Mouse (Mus musculus): ENCODE measurements around the gene Adamts16.

The Adamts16 gene

DNA sequence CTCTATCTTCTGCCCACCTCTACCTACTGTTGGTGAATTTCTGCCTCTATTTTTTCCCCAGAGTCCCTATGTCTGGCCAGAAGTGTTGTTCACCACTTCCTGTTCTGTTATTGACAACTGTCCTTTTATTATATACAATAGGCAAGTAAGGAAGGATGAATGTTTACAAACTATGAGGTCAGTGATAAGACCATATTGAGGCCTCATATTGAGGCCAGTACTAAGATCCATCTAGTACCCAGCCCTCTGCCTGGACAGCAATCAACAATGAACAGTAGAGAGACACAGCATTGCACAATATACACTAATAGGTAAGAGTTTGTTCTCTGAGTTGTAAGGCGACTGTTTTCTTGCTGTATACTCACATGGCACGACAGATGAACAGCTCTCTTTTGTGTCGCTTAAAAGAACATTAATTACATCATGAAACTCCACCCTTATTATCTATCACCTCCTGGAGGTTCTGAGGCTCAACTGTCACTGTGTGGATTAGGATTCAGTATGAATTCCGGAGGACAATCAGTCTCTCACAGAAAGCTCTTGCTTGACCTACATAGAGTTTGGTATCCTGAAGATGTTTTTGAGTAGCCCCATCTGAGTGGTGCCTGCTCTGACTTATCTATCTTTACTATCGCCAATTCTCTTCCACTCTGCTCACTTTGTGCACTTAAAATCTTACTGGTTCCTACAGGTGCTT lies 134.3 kb downstream of the Adamts16 start:
- no peak for DNase-seq

DNA sequence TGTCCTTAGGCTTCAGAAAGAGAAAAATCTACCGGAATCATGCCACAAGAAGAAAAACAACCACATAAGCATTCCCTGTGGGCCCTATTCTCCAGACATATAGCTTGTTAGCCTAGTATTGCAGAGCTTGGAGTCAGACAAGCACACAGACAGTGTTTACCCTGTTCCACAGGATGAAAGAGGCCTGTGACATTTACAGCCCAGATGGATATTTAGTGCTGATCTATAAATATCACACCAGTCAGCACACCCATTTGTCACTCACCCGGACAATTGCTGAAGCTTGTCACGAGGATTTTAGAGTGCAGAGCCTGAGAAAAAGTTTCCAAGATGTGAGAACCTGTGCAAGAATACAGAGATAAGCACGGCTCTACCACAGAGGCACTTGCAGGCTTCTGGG lies 138.7 kb downstream of the Adamts16 start:
- DNase-seq, result no peak

DNA sequence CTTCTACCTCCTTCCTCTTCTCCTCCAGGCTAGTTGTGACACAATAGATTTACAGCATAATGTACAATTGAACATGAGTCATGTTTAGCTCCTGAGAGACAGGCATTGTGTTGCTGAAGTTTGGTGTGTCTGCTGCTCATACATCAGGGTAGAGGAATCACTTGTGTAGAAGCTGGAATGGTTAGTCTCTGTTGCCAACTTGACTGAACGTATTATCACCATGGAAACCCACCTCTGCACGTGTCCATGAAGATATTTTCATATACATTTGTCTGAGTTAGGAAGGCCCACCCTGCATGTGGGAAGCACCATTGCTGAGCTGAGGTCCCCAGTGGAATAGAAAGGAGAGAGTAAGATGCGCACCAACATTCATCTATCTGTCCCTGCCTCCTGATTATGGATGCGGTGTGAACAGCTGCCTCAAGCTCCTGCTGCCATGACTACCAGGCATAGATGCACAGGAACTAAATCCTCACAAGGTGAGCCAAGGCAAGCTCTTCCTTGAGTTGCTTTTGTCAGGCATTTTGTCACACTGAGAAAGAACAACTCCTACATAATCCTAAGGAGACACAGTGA lies 142.7 kb downstream of the Adamts16 start:
- DNase-seq, result no peak

GRCm38 (mm10) chr13:70689452-70689960 lies 152.1 kb downstream of the Adamts16 start:
- no peak for DNase-seq

DNA sequence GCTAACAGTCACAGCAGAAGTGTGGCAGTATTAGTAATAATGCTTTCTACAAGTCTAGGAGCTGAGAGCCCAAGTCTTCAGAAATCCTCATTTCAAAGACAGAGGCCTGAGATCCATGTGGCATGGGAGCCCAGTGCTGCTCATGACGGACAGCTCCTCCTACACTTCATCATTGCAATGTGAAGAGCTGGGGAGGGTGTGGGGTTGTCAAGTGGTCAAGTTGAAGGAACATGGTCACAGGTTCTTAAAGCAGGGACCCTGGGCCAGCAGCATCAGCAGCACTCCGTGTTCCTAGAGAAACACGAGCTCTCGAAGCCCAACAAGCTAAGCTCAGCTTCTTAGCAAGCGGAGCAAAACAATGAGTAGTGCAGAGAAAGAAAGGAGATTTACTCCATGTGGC lies 155.8 kb downstream of the Adamts16 start:
- DNase-seq, result no peak

DNA sequence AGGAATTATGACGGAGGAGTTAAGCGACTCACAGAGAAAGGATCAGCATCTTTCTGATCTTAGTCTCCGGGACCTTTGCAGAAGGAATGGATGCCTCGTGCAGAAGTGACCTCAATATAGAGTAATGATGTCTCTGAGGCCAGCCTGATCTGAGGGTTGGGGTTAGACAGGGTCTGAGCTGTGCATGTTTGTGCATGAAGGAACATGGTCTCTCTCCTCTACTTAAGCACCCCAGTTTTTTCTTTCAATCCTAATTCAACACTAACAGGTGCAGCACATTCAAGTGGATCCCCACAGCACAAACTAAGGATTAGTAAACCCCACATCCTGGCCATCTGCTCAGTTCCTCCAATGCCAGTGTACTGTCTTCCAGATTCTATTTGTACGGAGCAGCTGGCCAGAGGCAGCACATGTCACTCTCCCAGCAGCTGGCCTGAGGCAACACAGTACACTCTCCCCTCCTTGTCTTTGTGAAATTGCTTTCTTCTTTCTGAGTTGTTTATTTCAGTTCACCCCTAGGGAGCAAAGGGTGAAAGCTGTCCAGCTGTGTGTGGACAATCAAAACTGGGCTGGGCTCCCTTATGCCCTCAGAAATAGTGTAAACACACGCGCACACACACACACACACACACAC lies 156.5 kb downstream of the Adamts16 start:
- no peak for DNase-seq

- no peak for DNase-seq
Observed at GRCm38 (mm10) chr13:70681411-70682183, 160.0 kb downstream of the Adamts16 start.

- no peak for DNase-seq
Observed at GRCm38 (mm10) chr13:70680316-70680715, 161.3 kb downstream of the Adamts16 start.

Data from kidney, adult 9 months (tissue).